Mouse (Mus musculus): ENCODE results near the gene I830077J02Rik. TPM values are rescaled to one million over a fixed set of nuclear protein-coding genes. Genes with fewer than 3 reads are reported as not detected.

I830077J02Rik gene
- total RNA-seq, 2 experiments from 2014 or later, result 0.44 to 0.74 TPM

Other genes with a start within 250 kb of the I830077J02Rik start
- gene Ddx20, start 245.1 kb downstream of the I830077J02Rik start, total RNA-seq (2021), result 1 to 10 TPM; 6.7 to 7.6 TPM
- 1 to 10 TPM; 5.7 to 8.8 TPM for gene Inka2, start 228.1 kb downstream of the I830077J02Rik start, total RNA-seq (2021)
- 100 to 1,000 TPM in 1 of 2 experiments, 10 to 100 TPM in 1; 95.3 to 107 TPM for gene Rap1a, start 131.3 kb downstream of the I830077J02Rik start, total RNA-seq (2021)
- not detected for gene Adora3, start 61.8 kb downstream of the I830077J02Rik start, total RNA-seq (2021)
- not detected for gene Tmigd3, start 61.8 kb downstream of the I830077J02Rik start, total RNA-seq (2021)
- 10 to 100 TPM; 30.2 to 38.2 TPM for gene Wdr77, start 26.7 kb upstream of the I830077J02Rik start, total RNA-seq (2021)
- 100 to 1,000 TPM; 598 to 698 TPM for gene Atp5f1, start 27.4 kb upstream of the I830077J02Rik start, total RNA-seq (2021)
- gene Ovgp1, start 41.0 kb upstream of the I830077J02Rik start, total RNA-seq (2021), result under 1 TPM; 0.60 to 0.86 TPM
- not detected for gene Pifo, start 82.0 kb upstream of the I830077J02Rik start, total RNA-seq (2021)
- gene Chil5, start 100.2 kb upstream of the I830077J02Rik start, total RNA-seq (2021), result under 1 TPM in 1 of 2 experiments, not detected in 1; 0.29 TPM
- gene Chia1, start 180.6 kb upstream of the I830077J02Rik start, total RNA-seq (2021), result not detected
- not detected for gene Chil3, start 234.9 kb upstream of the I830077J02Rik start, total RNA-seq (2021)

Data from gastrocnemius, postnatal 14 days (tissue).